Mouse (Mus musculus) layer of hippocampus, postnatal 10 days (tissue): ENCODE data around the gene Mak. TPM values are rescaled to one million over a fixed set of nuclear protein-coding genes. Genes with fewer than 3 reads are reported as not detected.
A peak's percentile ranks its signal among the peaks of the same experiment; 100 is the strongest.

Source experiments
- DNase-seq, 2 experiments: peaks; one replicate each; pipeline ENCODE4 v3.0.0; 2021; ENCODE audit warnings: low spot score in 2 of 2
- total RNA-seq, 2 experiments: library from RNA; stranded (reverse); gene quantifications; 2 replicates each; pipeline ENCODE4 v1.2.3; 2021

The Mak gene
- total RNA-seq, 2 experiments from 2014 or later = 1.1 to 2.0 TPM

DNA sequence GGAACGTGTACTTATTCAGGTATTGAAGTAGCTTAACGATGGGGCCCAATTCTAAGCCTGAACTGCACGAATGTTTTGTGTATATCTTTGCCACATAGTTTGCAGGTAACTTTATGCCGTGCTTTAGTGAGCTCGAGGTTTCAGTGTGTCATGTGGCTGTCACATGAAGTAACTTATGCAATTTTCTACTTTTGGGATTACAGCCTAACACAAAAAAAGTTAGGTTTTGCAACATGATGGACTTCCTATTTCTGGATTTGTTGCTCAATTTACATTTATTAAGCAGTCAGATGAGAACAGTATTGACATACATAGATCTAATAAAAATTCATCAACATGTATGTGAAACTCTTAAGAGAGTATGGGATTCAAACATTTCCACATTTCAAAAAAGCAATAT is 5.7 kb downstream of the Mak start:
- no peak for DNase-seq

DNA sequence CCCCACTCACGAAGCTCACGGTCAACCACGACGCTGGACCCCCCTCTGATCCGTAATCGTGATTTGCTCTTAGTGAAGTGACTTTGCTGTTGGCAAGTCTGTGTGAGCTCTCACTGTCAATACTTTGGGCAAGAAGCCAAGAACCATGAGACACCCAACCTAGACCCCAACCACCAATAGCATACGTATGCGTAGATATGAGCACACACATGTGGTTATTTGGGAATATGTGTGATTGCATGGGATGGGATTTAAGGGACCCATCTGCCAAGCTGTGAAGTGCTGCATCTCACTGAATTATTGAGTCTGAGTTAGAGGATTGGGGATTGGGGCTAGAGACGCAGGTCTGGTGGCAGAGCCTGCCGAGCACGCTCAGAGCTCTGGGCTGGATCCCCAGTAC is 7.9 kb downstream of the Mak start:
- DNase-seq = no peak

DNA sequence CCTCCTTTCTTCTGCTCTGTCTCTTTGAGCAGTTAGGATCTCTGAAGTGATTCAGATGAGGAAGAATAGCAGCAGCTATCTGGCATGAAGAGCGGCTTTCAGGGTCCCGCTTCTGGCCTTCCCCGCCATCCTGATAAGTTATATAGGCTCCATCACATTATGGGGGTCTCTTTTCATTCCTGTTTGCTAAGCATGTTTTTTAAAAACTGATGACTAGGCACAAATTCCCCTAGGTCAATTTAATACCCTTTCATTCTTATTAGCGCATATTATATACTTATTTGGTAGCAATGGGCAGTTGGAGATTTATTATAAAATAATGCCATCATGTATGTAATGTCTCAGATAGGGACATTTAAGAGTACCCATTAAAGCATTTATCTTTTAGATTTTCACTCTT is 11.9 kb downstream of the Mak start:
- no peak for DNase-seq

DNA sequence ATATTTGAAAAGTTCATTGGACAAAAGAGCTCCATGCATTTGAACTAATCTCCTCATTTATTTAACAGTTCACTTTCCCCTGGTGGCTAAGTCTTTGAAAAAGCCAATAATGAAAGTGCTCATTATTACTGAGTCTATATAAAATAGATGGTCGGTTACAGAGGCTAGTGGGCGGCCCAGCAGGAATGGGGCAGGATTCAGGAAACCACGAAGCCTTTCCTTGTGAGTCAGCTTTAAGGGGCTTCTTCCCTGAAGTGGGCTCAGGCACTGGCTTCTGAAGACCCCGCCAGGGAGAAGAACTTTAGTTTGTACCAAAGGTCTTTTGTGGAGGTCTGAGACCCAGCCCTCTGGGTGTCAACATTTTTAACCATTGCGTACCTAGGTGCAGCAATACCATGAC is 27.5 kb downstream of the Mak start:
- no peak for DNase-seq

DNA sequence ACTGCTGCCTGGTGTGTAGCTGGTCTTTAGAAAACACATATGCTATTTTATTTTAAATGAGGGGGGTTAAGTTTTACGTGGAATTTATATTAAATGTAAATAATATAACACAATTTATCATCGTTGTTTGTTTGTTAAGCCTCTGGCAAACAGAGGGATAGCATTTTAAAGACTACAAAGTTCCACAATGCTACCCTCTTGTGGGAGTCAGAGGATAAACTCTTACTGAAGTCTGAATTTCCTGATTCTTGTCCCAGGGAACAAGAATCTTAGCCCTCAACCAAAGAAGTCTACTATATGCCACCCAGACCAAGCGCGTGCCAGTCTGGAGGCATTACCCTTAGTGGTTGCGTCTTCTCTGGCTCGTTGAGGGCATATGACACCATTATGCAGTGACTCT is 32.2 kb downstream of the Mak start:
- no peak for DNase-seq

DNA sequence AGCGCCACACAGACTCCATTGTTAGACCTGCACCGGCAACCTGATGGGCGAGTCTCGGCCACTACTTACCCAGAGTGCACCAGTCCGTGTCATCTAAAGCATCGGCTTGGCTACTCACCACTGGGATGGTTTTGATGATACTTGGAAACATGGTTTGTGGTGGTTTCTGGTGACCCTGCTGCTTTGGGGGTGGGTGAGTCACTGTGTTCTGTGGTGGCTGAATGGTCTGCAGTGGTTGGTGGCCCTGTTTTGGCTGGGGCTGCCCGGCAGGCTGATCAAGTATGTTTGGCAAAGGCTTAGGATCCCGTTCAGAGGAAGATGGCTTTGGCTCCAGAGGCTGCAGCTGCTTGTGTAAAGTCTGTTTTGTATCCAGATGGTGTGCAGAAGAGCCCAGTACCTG is 33.6 kb downstream of the Mak start:
- no peak for DNase-seq

DNA sequence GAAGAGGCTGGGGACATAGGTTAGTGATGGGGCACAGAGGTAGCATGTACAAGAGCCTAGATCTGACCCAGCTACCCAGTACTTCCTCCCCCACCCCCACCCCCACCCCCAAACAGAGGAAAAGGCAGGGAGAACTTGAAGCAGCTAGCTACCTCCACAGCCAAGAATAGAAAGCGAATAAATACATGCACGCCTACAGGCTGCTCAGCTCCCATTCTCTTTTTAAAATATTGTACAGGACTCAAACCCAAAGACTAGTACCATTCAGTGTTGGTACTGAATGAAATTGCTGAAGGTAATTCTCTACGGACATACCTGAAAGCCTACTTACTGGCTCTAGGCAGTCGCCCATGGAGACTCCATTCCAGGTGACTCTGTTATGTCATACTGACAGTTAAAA is 37.0 kb downstream of the Mak start:
- no peak for DNase-seq

DNA sequence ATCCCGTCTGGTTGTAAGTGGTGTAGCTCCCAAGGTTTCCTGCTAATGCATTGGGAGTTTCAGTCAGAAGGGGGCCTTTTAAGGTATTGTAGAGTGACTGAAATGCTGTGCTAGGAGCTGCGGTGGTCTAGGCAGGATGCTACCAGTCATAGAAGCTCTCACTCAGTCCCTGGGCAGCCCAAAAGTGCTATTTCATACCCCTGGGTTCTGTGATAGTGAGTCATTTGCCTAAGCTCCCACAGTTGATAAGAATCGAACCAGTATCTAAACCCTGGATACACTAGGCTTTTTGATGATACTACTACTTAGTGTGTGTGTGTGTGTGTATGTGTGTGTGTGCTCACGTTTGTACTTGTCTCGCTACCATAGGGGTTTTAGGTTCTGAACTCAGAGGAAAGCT is 49.4 kb downstream of the Mak start:
- DNase-seq = no peak

DNA sequence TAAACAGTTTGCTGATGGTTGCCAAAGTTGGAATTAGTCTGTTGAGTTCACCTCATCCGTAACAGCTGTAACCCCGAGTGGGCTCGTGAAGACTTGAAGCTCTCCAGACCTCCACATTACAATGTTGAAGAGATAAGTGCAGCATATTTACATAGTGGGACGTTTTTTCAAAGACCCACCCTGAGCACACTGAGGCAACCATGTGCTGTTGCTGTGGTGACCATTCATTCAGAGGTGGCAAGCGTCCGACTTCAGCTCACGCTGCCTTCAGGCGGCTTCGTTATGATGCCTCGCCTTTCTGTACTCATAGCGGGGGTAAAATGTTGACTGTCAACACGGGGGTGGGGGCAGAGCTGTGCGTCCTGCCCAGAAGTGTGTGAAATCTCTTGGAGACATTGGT is 57.4 kb downstream of the Mak start:
- DNase-seq = no peak

DNA sequence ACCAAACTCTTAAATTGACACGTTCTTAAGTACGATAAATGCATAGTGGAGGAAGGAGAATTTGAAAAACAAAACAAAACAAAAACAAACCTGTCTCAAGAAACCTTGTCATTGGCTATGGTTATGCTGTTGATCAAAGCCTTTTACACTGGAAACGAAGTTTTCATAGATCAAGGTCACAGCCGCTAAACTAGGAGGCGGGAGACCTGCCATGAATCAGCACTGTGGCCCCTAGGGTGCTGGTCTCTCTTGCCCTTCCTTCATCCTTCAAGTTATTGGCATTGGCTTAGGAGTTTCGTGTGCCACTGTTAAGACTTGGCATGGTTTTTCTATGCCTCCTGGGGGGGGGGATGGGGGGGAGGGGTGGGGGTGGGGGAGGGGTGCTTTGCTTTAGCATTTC is 57.9 kb downstream of the Mak start:
- DNase-seq = no peak

DNA sequence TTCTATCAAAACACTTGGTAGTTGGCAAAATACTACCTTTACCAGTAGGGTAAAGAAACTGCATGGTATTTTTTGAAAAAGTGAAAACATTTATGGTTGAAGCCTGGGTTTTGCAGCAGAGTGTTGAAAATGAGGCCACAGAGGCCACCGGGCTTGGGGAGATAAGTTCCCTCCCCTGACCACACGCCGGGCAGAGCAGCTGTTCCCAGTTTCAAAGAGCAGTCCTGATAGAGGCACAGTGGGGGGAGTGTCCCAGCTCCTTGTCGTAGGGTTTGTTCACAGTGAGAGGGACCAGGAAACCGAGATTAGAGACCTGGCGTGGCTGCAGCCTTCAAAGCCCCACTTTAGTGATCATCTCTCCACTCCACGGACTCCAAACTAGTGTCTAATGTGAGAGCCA is 59.0 kb downstream of the Mak start:
- DNase-seq = no peak

DNA sequence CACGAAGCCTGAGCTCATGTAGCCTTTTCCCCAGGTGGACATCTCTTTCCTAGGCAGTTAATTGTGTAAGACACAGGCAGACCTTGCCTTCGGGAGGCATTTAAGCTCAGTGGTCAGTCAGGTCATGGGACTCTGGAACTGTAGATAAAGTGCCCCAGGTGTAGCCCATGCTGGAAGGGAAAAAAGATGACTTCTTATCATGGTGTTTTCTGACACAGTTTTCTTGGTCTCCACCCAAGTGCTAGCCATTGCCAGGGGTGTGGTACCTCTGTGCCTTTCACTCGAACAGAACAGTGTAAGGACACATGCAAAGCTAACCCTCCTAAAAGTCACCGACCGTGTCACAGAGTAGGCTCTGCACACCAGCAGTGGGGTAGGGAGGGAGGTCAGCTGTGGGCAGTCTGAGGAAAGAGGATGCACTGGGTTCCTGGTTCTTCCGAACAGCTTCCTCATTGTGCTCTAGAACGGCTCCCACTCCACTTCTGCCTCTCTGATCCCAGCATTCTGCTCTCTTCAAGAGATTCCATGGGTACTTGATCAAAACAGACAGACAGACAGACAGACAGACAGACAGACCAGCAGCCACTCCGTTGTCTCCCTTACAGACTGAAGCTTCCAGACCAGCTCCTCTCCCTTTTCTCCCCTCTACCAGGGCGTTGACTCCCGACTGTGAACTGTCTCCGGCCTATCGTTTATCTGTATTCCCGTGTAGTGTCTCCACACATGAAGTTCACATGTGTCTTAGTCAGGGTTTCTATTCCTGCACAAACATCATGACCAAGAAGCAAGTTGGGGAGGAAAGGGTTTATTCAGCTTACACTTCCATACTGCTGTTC is 60.5 kb downstream of the Mak start:
- no peak for DNase-seq

DNA sequence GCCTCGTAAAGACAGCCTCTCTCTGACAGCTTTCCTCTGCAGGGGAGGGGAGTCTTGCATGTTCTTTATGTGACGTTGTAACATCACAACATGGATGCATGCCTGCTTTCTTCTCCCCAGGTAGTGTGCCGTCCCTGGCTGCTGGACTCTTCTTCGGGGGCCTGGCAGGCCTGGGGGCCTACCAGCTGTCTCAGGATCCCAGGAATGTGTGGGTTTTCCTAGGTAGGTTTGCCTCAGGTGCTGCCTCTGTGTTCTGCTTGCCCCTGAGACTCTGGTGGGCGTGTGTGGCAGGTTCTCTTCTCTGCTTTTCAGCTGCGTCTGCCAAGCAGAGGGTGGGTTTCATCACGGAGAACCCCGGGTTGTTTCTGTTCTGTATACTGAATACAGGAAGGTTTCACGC is 61.3 kb downstream of the Mak start:
- DNase-seq = no peak

DNA sequence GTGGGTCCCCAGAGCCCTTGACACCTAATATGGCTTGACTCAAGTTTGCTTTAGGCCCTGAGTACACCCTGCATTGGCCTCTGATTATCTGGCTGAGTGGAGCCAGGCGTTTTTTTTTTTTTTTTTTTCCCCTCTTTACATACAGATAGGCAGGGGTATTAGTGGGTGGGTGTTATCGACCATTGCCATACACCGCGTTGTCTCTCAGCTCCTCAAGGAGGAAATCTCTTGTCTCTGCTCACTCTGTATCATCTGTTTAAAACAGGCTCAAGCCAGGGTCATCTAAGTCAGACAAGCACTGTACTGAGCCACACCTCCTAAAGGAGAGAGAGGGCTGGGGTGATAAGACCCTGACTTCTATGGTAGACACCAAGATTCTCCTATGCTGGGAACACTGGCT is 61.7 kb downstream of the Mak start:
- no peak for DNase-seq

DNA sequence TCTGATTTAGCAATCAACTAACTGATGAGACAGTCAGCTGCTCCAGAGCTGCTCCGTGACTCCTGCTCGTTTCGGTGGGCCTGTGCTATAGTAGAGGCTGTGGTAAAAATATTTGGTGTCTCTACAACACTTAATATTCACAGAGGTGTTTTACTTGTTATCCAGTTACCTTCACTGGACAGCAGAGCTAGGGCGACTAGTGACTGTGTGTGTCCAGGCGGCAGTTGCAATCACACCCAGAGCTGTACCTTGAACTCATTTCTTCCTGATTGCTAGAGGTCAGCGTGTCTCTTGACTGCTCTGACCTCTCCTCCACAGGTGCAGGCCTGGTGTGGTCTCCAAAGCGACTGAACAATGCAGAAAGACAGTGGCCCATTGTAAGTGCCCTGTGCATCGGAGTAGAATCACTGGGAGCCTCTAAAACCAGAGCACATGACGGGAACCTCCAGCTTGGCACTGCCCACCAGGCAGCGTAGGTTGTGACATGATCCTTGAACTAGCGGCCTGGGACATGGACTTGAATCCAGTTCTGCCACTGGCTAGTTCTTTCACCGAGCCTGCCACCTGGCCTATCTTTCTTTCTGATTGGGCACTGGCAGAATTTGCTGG is 62.6 kb downstream of the Mak start:
- no peak for DNase-seq

DNA sequence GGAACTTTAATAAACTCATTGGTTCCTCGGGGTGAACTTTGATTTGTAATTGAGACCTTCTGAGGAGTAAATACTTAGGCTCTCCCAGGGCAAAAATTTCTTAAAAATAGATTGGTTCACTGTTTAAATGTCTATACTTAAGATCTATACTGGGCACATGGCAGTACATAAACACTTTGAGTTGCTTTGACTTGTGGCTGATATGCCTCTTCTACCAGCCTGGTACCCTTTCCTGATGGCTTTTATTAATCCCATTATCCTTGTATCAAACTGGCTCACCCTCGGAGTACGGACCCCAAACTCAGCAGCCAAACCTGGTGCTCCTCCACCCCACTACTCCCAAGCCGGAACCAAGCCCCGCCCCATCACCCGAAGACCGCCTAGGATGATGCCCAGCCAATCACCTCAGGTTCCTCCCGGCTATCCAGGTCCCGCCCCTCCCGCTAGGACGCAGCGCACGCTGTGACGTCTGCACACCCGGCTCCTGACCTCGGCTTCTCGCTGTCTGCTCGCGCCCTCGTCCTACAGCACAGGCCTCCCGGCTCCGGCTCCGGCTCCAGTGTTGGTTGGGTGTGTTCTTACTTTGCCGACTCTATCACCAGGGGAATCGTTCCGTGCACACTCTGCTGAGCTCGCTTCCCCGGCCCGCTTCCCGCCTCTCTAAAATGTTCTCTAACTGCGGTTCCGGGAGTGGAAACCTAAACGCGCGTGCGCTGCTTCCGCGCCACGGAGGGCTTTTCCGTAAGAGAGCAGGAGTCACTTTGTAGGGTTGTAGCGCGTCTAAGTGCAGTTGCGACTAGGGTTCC is 63.5 kb downstream of the Mak start, which contains the start of gene Tmem14c:
Gene Tmem14c (plus strand): TSS at position 464 of the 806 bp plus-strand sequence.
- peak; percentile 92 to 94 for DNase-seq

DNA sequence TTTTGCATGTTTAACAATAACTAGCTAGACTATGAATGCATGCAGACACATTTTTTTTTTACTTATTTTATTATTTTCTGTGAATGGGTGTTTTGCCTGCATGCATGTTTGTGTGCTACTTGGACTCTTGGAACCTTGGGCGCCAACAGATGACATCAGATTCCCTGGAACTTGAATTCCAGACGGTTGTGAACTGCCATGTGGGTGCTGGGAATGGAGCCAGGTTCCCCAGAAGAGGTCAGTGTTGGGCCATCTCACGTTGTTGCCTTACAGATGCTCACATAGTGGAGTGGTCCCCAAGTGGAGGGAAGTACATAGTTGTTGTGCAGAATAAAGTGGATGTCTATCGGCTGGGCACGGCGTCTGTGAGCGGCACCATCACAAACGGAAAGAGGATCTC is 70.6 kb downstream of the Mak start:
- no peak for DNase-seq

DNA sequence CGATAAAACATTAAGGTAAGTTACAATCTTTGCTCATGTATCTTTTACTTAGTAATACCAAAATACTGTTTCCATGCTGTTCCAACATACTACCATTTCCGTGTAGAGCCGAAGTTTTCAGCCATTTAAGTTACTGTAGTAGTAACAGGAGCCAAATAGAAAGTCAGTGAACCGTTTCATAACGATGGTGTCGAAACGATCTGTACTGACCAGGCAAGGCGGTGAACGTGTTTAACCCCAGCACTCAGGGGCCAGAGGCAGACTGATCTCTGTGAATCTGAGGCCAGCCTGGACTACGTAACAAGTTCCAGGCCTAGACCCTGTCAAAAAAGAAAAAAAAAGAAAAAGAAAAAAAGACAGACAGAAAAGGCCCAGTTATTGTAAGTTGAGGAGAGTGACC is 71.2 kb downstream of the Mak start:
- no peak for DNase-seq

DNA sequence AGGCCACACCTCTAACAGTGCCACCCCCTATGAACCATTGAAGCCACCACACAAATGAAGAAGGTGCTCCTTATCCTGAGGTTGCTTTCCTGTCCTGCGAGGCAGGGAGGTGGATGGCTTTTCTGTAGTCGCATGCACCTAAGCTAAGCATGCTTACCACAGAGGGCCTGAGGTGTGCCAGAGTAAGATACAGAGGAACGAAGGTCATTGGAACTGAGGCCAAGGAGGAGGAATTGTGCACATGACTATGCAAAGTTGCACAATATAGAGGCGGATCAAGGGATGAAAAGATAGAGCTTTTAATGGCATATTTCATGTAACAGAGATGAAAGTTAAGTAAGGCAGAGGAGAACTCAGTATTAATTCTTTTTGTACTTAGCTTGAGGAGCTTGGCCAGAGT is 73.3 kb downstream of the Mak start:
- DNase-seq = no peak

DNA sequence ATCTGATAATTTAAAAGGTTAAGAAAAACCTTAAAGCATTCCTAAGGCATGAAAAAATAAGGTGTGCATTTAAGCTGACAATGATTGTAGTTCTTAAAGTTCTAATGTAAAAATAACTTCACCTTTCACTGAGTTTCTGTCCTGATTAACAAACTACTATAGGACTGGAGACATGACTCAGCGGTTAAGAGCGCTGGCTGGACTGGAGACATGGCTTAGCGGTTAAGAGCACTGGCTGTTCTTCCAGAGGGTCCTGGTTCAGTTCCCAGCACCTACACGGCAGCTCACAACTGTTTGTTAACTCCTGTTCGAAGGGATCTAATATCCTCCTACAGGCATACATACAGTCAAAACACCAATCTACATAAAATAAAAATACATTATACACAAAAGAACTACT is 77.5 kb downstream of the Mak start:
- DNase-seq = no peak

DNA sequence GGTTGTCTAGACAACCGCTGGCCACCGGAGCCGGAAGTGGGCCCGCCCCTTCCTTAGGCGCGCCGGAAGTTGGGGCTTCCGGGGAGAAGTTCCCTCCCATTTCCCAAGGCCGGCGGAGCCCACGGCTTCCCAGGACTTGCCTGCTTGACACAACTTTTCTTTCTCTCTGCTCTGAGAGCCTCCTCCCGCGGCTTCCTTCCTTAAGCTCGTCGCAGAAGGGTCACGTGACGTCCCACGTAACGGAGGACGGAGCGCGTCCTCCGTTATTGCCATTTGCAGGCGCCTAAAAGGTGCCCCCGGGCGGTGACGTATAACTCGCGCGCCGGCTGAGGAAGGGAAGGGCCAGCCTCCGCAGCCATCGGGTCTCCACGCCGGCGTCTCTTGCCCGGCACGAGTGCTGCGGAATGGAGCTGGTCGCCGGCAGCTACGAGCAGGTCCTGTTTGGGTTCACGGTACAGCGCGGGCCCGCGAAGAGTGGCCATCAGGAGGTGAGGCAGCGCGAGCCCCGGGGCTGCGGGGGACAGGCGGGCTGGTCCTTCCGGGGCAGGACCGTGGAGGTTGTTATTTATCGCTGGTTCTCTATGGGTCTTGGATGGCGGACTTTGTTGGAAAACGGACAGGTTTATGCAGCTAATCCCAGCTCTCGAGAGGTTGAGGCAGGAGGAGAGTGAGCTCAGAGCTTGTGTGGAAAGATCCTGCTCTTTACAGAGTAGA is 78.4 kb downstream of the Mak start, which contains the start of gene Pak1ip1:
Gene Pak1ip1 (plus strand): TSS at position 98 of the 714 bp plus-strand sequence.
- peak; percentile 94 for DNase-seq
